Mouse (Mus musculus) neural tube, embryonic 14.5 days (tissue): ENCODE results near the gene Pgm2l1. TPM values are rescaled to one million over a fixed set of nuclear protein-coding genes. Genes with fewer than 3 reads are reported as not detected.

ENCODE experiments used
- ATAC-seq: fragments of 200-750 bp; cut with Nextera tagmentation; 2 replicates; pipeline ENCODE4 v1.8.0; 2017; ENCODE audit warnings: low read depth, mild to moderate bottlenecking, moderate TSS enrichment, moderate library complexity
- H3K27ac ChIP-seq: fragments of 300-500 bp; sonication (generic); 2 replicates; pipeline ENCODE4 v1.5.1; 2014; ENCODE audit warnings: low read depth, mild to moderate bottlenecking, control low read depth, low read length, moderate library complexity, mixed read lengths
- H3K27me3 ChIP-seq: fragments of 300-500 bp; sonication (generic); 2 replicates; pipeline ENCODE4 v1.6.1; 2014; ENCODE audit warnings: low read length; ENCODE audit not compliant: control insufficient read depth, insufficient read depth
- H3K36me3 ChIP-seq: fragments of 300-500 bp; sonication (generic); 2 replicates; pipeline ENCODE4 v1.6.1; 2014; ENCODE audit warnings: low read length, mixed read lengths; ENCODE audit not compliant: control insufficient read depth, insufficient read depth
- H3K4me1 ChIP-seq: fragments of 300-500 bp; sonication (generic); 2 replicates; pipeline ENCODE4 v1.6.1; 2014; ENCODE audit warnings: low read length; ENCODE audit not compliant: control insufficient read depth, insufficient read depth
- H3K4me2 ChIP-seq: fragments of 300-500 bp; sonication (generic); 2 replicates; pipeline ENCODE4 v1.6.1; 2014; ENCODE audit warnings: mild to moderate bottlenecking, low read depth, low read length, control low read depth
- H3K4me3 ChIP-seq: fragments of 300-500 bp; sonication (generic); 2 replicates; pipeline ENCODE4 v1.5.1; 2014; ENCODE audit warnings: low read depth, low read length, control low read depth, mixed read lengths
- H3K9ac ChIP-seq: fragments of 300-500 bp; sonication (generic); replicated peaks from 2 replicates; pipeline ENCODE4 v1.6.1; 2014; ENCODE audit warnings: low read depth, mild to moderate bottlenecking, control low read depth, low read length, mixed read lengths
- H3K9me3 ChIP-seq: fragments of 300-500 bp; sonication (generic); 2 replicates; pipeline ENCODE4 v1.6.1; 2016; ENCODE audit warnings: low read length; ENCODE audit not compliant: control insufficient read depth
- WGBS: fragments of 180-500 bp; shearing (Covaris S2); extraction: QIAGEN DNeasy Blood & Tissue Kit; methylation state at CpG from one replicate; pipeline ENCODE4 v1.1.7; 2014; 5-methylcytosine and 5-hydroxymethylcytosine counted together
- polyA plus RNA-seq: library from polyadenylated mRNA; unstranded; fragments of >200 nt; fragmentation: Nextera tagmentation; extraction: Ambion mirVana; gene quantifications from 2 replicates; pipeline ENCODE4 v1.2.1, GENCODE M21; 2014

Gene Pgm2l1
- polyA plus RNA-seq, 1 experiment from 2014 or later, result 38.5 TPM

DNA sequence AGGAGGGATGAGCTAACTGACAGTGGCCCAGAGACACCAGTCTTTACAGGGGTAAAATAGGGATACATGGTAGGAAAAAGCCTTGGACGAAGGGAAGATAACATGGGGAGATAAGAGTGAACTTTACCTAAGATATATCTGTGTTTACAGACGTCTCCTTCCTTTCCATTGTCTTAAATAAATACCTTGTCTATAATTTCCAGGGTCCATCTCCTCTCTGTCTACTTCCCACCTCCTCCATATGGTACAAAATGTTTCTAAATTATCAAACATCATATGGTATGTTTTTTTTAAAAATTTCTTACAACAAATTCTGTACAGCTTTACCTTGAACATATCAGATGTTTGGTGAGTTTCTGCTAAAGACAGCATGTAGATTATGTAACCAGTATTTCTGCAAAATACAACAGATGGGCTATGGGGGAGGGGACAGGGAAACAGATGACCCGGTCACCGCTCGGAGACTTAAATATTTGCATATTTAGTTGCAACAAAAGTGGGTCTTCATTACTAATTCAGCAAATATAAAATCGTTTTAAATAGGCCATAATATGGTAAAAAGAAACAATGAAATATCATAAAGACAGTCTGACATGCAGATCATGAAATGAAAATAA lies 12.0 kb upstream of the Pgm2l1 start:
- Histone ChIP-seq H3K4me1 (peaks cover 7% of the 10 kb centered on the region; the same call in 1 of the 2 replicates), H3K27me3 (no peaks in the 10 kb centered on the region), H3K27ac (no peak overlapping the region), H3K9ac (no peak overlapping the region), H3K4me3 (no peak overlapping the region), H3K9me3 (no peaks in the 10 kb centered on the region), H3K4me2 (no peak overlapping the region), H3K36me3 (no peaks in the 10 kb centered on the region)
- no peak for ATAC-seq
- WGBS, result 35% methylated on average over 6 of the region's 6 CpGs

DNA sequence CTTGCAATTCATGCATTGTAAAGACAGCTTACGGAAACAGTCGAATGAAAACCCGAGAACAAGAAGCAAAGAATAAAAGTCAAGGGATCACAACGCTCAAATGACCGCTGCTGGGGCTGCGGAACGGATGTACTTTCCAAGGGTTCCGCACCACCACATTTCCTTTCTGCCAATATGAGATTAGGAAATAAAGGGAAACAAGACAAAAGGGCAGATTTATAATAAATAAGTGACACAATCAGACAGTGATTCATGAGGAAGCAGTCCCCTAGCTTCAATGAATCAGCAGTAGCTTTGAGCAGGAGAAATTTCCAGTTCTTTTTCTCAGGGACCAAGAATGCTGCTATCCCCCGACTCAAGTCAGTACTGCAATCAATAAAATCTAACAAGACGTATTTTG lies 11.2 kb upstream of the Pgm2l1 start:
- Histone ChIP-seq H3K9me3 (no peaks in the 10 kb centered on the region), H3K27ac (no peak overlapping the region; the same call in 1 of the 2 replicates), H3K27me3 (no peaks in the 10 kb centered on the region), H3K36me3 (no peaks in the 10 kb centered on the region), H3K9ac (no peak overlapping the region), H3K4me3 (no peak overlapping the region), H3K4me1 (peaks cover 7% of the 10 kb centered on the region; the same call in 1 of the 2 replicates), H3K4me2 (peak overlapping the region; percentile 30)
- no peak for ATAC-seq
- WGBS, result 12% methylated on average over 10 of the region's 10 CpGs

DNA sequence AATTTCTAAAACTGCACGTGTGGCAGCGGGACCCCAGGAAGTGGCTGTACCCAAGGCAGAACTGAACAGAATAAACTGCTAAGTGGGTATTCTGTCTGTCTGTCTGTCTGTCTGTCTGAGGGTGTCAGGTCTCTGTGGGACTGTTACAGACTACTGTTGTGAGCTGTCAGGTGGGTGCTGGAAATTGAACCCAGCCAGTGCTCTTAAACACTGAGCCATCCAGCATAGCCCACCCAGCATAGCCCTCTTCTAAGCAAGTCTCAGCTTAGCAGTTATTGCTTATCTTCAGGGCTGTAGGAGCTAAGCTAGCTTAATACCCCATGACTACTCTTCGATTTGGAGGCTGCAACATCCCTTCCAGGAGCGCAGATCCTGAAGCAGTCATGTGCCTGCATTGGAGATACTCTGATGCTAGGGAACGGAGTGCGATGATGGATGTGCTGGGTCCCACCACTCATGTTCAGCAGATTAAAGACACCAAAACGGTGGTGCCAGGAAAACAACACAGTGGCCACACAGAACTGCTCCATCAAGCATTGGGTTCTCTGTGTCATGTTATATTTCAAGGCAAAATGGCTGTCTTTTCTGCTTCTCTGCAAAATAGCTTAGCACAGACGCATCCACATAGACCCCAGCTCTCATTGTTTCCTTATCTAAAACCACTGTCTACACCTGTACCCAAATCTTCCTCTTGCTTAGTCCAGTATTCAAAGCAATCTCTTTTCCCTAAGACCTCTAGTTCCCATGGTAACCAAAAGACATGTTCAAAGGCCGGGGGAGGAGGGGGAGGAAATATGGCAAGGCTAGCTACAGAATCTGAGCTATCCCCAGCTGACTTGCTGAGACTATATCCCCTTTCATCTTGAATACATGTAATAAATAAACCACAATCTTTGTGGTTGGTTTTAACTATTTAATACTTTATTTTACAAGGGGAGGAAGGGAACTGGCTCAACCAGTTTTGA lies 10.3 kb upstream of the Pgm2l1 start:
- Histone ChIP-seq H3K27me3 (no peaks in the 10 kb centered on the region), H3K4me3 (no peak overlapping the region), H3K27ac (no peak overlapping the region), H3K9me3 (no peaks in the 10 kb centered on the region), H3K9ac (no peak overlapping the region), H3K4me1 (peaks cover 7% of the 10 kb centered on the region; the same call in 1 of the 2 replicates), H3K36me3 (no peaks in the 10 kb centered on the region), H3K4me2 (no peak overlapping the region)
- ATAC-seq, result peak; percentile 51; the same call in 1 of the 2 replicates
- 68% methylated on average over 9 of the region's 9 CpGs for WGBS

DNA sequence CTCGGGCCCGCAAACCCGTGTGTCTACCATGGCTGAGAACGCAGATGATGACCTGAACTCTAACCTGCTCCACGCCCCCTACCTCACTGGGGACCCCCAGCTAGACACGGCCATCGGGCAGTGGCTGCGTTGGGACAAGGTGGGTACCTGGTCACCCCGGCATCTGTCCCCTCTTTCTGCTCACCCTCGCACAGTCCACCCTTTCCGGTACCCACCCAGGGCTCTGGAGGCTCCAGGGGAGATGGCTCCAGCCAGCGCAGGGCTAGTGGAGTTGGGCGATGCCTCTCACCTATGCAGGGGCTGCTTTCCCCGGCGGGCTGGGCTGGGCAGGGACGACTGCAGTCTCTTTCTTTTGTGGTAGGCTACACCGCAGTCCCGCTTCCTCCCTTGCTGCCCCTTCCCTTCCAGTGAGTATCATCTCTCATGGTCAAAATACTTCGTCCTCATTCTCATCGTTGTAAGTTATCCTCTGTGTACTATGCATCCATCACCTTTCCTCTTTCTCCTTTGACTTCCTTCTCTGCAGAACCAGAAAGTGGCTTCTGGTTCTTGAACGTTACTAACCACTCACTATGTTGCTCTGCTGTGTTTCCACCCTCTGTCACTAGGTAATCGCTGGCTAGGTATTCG lies 817 bp downstream of the Pgm2l1 start:
- Histone ChIP-seq H3K4me3 (peak overlapping the region; percentile 89), H3K9me3 (no peaks in the 10 kb centered on the region), H3K27me3 (no peaks in the 10 kb centered on the region), H3K36me3 (no peaks in the 10 kb centered on the region), H3K27ac (peak overlapping the region; percentile 89), H3K4me2 (peak overlapping the region; percentile 69), H3K4me1 (peaks cover 3% of the 10 kb centered on the region; the same call in 1 of the 2 replicates), H3K9ac (peak overlapping the region; percentile 84)
- ATAC-seq, result peak; percentile 66
- 0% methylated on average over 22 of the region's 23 CpGs for WGBS

DNA sequence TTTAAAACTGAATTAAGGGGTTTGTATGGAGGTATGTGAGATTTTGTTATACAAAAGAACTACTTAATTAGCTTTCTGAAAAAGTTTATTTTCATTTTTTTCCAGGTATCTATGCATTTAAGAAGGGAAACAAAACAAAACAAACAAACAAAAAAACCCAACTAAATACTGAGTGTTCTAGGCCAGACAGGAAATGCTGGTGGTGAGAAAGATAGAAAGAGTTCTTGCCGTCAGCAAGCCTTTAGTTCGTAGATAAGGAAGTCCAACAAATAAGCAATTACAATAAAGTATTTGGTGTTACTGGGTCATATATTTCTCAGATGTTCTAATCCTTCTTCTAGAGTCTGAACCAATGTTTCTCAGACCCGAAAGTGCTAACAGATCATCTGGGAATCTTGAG lies 1.8 kb downstream of the Pgm2l1 start:
- Histone ChIP-seq H3K9ac (peak overlapping the region; percentile 84; the same call in 1 of the 2 replicates), H3K36me3 (no peaks in the 10 kb centered on the region), H3K27me3 (no peaks in the 10 kb centered on the region), H3K4me3 (peak overlapping the region; percentile 89), H3K27ac (no peak overlapping the region), H3K9me3 (no peaks in the 10 kb centered on the region), H3K4me2 (peak overlapping the region; percentile 69), H3K4me1 (peaks cover 3% of the 10 kb centered on the region; the same call in 1 of the 2 replicates)
- ATAC-seq, result no peak
- 59% methylated on average over 3 of the region's 3 CpGs for WGBS

DNA sequence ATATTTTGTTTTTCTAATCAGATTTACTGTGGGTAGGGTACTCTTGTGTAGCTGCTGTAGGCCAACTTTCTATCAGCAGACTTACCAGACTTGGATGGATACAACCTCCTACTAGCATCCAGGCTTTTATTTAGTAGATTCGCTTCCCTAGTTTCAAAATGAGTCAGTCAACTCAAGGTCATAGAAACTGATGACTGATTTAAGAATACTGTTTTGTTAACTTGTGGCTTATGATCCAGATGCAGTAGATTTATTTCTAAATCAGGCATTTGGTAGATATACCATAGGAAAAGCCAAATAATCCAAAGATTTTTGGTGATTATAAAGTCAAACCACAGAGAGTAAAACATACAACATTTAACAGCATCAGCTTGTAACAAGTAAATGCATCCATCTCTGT lies 3.5 kb downstream of the Pgm2l1 start:
- Histone ChIP-seq H3K4me1 (peaks cover 3% of the 10 kb centered on the region; the same call in 1 of the 2 replicates), H3K4me2 (no peak overlapping the region), H3K36me3 (no peaks in the 10 kb centered on the region), H3K9me3 (no peaks in the 10 kb centered on the region), H3K27ac (no peak overlapping the region), H3K9ac (no peak overlapping the region), H3K27me3 (no peaks in the 10 kb centered on the region), H3K4me3 (no peak overlapping the region)
- WGBS, result 91% methylated on average over 1 of the region's 1 CpGs
- no peak for ATAC-seq

DNA sequence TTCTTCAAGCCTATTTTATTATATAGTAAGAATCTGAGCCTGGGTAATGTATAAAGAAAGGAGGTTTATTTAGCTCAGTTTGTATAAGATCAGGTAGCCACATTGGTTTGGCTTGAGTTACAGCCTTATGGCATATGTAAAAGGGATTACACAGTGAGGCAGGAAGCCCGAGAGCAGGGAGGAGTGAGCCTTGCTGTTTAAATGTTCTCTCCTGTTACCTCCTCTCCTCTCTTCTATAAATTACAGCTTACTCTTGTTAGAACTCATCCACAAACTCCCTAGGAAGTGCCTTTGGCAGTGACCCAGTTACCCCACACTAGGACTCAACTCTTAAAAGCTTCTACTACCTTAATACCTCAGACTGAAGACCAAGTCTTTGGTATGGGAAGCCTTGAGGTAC lies 4.5 kb downstream of the Pgm2l1 start:
- Histone ChIP-seq H3K27ac (no peak overlapping the region), H3K9me3 (no peaks in the 10 kb centered on the region), H3K27me3 (no peaks in the 10 kb centered on the region), H3K4me2 (no peak overlapping the region), H3K4me1 (peaks cover 3% of the 10 kb centered on the region; the same call in 1 of the 2 replicates), H3K4me3 (no peak overlapping the region), H3K9ac (no peak overlapping the region), H3K36me3 (no peaks in the 10 kb centered on the region)
- no peak for ATAC-seq
- WGBS, result 42% methylated on average over 1 of the region's 1 CpGs

DNA sequence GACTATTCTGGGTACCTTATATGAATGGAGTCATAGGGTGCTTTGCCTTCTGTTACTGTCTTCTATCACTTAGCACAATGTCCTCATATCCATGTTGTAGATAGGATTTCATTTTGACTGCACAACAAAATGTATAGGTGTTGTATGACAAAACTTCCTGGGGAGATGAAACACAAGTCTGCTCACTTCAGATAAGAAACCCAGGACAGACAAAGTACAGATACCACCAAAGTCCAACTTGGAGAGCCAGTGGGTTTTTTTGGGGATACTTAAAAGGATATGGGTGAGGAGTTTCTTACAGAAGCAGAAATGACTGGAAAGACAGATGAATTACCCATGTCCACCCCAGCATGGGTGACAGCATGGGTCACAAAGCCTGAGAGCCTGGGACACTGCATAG lies 6.5 kb downstream of the Pgm2l1 start:
- peaks cover 3% of the 10 kb centered on the region; the same call in 1 of the 2 replicates for H3K4me1 ChIP-seq
- no peaks in the 10 kb centered on the region for H3K9me3 ChIP-seq
- no peak overlapping the region for H3K4me2 ChIP-seq
- no peaks in the 10 kb centered on the region for H3K27me3 ChIP-seq
- H3K36me3 ChIP-seq, result no peaks in the 10 kb centered on the region
- H3K9ac ChIP-seq, result no peak overlapping the region
- no peak overlapping the region for H3K4me3 ChIP-seq
- ATAC-seq, result no peak
- H3K27ac ChIP-seq, result no peak overlapping the region
